Mouse (Mus musculus) neural tube, embryonic 11.5 days (tissue): ENCODE data around the gene Gm43517. TPM values are rescaled to one million over a fixed set of nuclear protein-coding genes. Genes with fewer than 3 reads are reported as not detected.

ENCODE experiments used
- ATAC-seq: fragments of 200-750 bp; cut with Nextera tagmentation; 2 replicates; pipeline ENCODE4 v1.8.0; 2017; ENCODE audit warnings: moderate number of reproducible peaks, mild to moderate bottlenecking, moderate TSS enrichment, moderate library complexity; ENCODE audit not compliant: insufficient read depth, low FRiP score, low TSS enrichment
- DNase-seq: peaks from one replicate; pipeline ENCODE4 v3.0.0-alpha.2; 2015; ENCODE audit warnings: low spot score
- H3K27ac ChIP-seq: fragments of 300-500 bp; sonication (generic); 2 replicates; pipeline ENCODE4 v1.5.1; 2014; ENCODE audit warnings: low read depth, mild to moderate bottlenecking, low read length
- H3K27me3 ChIP-seq: fragments of 300-500 bp; sonication (generic); 2 replicates; pipeline ENCODE4 v1.6.1; 2014; ENCODE audit warnings: mild to moderate bottlenecking, low read length, mixed read lengths; ENCODE audit not compliant: control insufficient read depth, insufficient read depth
- H3K36me3 ChIP-seq: fragments of 300-500 bp; sonication (generic); 2 replicates; pipeline ENCODE4 v1.6.1; 2014; ENCODE audit warnings: mild to moderate bottlenecking, low read length, moderate library complexity, mixed read lengths; ENCODE audit not compliant: control insufficient read depth, insufficient read depth
- H3K4me1 ChIP-seq: fragments of 300-500 bp; sonication (generic); 2 replicates; pipeline ENCODE4 v1.6.1; 2014; ENCODE audit warnings: low read length, mixed read lengths; ENCODE audit not compliant: control insufficient read depth, insufficient read depth
- H3K4me2 ChIP-seq: fragments of 300-500 bp; sonication (generic); 2 replicates; pipeline ENCODE4 v1.6.1; 2014; ENCODE audit warnings: low read depth, mild to moderate bottlenecking, moderate library complexity
- H3K4me3 ChIP-seq: fragments of 300-500 bp; sonication (generic); 2 replicates; pipeline ENCODE4 v1.5.1; 2014; ENCODE audit warnings: low read depth, low read length
- H3K9ac ChIP-seq: fragments of 300-500 bp; sonication (generic); 2 replicates; pipeline ENCODE4 v1.6.1; 2014; ENCODE audit warnings: mild to moderate bottlenecking, low read length
- H3K9me3 ChIP-seq: fragments of 300-500 bp; sonication (generic); 2 replicates; pipeline ENCODE4 v1.6.1; 2016; ENCODE audit warnings: low read length; ENCODE audit not compliant: control insufficient read depth
- WGBS: fragments of 180-500 bp; shearing (Covaris S2); extraction: QIAGEN DNeasy Blood & Tissue Kit; methylation state at CpG from one replicate; pipeline ENCODE4 v1.1.7; 2014; 5-methylcytosine and 5-hydroxymethylcytosine counted together
- polyA plus RNA-seq: library from polyadenylated mRNA; unstranded; fragments of >200 nt; fragmentation: Nextera tagmentation; extraction: Ambion mirVana; gene quantifications from 2 replicates; pipeline ENCODE4 v1.2.1, GENCODE M21; 2014

The Gm43517 gene
- polyA plus RNA-seq, result not detected in 2 replicates

DNA sequence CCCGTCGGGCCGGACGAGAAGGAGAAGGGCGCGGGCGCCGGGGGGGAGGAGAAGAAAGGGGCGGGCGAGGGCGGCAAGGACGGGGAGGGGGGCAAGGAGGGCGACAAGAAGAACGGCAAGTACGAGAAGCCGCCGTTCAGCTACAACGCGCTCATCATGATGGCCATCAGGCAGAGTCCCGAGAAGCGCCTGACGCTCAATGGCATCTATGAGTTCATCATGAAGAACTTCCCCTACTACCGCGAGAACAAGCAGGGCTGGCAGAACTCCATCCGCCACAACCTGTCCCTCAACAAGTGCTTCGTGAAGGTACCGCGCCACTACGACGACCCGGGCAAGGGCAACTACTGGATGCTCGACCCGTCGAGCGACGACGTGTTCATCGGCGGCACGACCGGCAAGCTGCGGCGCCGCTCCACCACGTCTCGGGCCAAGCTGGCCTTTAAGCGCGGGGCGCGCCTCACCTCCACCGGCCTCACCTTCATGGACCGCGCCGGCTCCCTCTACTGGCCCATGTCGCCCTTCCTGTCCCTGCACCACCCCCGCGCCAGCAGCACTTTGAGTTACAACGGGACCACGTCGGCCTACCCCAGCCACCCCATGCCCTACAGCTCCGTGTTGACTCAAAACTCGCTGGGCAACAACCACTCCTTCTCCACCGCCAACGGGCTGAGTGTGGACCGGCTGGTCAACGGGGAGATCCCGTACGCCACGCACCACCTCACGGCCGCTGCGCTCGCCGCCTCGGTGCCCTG lies at the start of gene Gm43517:
Gene Gm43517 (plus strand): TSS at position 299 of the 755 bp plus-strand sequence.
- H3K27ac ChIP-seq, result no peak within 1 kb of the TSS
- H3K4me3 ChIP-seq, result peak within 1 kb of the TSS; percentile 32
- DNase-seq (peak; percentile 55), ATAC-seq (0 out of 2 replicates have a peak, but pooled peaks have one; percentile 11)
- H3K9me3 ChIP-seq, result no peaks in the 10 kb centered on the region
- under 1% methylated on average over 66 of the region's 75 CpGs for WGBS
- no peak within 1 kb of the TSS for H3K9ac ChIP-seq
- peaks cover 81% of the 10 kb centered on the region for H3K27me3 ChIP-seq
- H3K4me2 ChIP-seq, result peak within 1 kb of the TSS; percentile 36
- no peaks in the 10 kb centered on the region for H3K36me3 ChIP-seq
- H3K4me1 ChIP-seq, result no peaks in the 10 kb centered on the region

DNA sequence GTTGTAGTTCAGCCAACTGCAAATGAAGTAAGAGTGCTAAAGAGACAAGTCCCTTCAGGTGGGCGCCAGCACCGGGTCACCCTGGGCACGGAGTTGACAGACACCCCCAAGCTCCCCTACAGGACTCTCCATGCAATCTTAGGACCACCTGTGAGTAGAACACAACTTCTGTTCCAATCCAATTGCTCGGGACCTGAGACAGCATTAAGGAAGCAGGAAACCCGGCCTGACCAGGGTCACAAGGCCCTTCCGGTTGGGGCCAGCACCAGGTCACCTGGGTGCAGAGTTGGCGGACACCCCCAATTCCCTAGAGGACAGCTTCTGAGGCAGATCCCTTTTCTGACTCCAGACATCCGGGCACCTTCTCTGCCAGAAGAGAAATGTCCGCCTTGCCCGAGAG lies 35.3 kb upstream of the Gm43517 start:
- Histone ChIP-seq H3K4me2 (no peak overlapping the region), H3K27me3 (no peaks in the 10 kb centered on the region), H3K4me1 (no peaks in the 10 kb centered on the region), H3K27ac (no peak overlapping the region), H3K9me3 (no peaks in the 10 kb centered on the region), H3K4me3 (no peak overlapping the region), H3K36me3 (no peaks in the 10 kb centered on the region), H3K9ac (no peak overlapping the region)
- WGBS, result 91% methylated on average over 10 of the region's 10 CpGs
- DNase-seq (no peak), ATAC-seq (no peak)

DNA sequence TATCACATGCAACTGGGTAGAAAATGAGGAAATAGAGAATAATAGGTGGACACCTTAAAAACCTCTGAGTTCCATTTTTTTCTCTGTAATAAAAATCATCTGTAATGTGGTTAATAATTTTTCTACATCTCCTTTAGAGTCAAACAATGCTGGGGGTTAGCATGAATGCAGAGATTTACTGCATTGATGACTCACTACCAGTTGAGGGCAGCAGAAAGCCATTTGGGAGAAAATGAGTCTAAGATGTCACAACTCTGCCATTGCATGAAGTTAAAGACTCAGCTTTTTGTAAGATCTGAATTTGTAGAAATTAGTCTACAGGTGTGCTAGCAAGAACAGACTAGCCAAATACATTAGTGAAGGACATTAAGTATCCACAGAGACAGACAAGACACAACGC lies 16.0 kb upstream of the Gm43517 start:
- DNase-seq, result no peak
- H3K4me2 ChIP-seq, result no peak overlapping the region
- no peak overlapping the region for H3K27ac ChIP-seq
- H3K27me3 ChIP-seq, result peaks cover 26% of the 10 kb centered on the region
- H3K4me1 ChIP-seq, result no peaks in the 10 kb centered on the region
- H3K4me3 ChIP-seq, result no peak overlapping the region
- no peak for ATAC-seq
- no peak overlapping the region for H3K9ac ChIP-seq
- H3K36me3 ChIP-seq, result no peaks in the 10 kb centered on the region
- no peaks in the 10 kb centered on the region for H3K9me3 ChIP-seq
- WGBS, result 53% methylated on average over 1 of the region's 1 CpGs

DNA sequence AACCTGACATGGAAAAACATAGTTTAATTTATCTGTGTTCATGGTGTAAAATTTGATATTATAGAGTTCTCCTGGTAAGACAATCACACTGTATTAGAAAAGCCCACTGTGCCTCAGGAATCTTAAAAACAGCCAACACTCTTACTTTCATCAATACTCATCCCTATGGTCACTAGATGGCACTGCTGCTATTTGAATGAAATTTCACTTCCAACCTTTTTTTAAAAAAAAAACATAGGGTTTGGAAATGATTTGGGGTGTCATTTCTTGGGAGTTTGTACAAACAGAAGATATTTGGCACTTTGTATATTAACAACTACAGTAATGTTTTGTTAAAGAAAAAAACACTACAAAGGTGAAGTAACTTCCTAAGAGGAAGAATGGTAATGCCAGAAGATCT lies 12.8 kb upstream of the Gm43517 start:
- H3K27ac ChIP-seq, result no peak overlapping the region
- no peak overlapping the region for H3K4me3 ChIP-seq
- H3K9ac ChIP-seq, result no peak overlapping the region
- peaks cover 51% of the 10 kb centered on the region for H3K27me3 ChIP-seq
- ATAC-seq, result no peak
- H3K4me2 ChIP-seq, result no peak overlapping the region
- H3K4me1 ChIP-seq, result no peaks in the 10 kb centered on the region
- H3K9me3 ChIP-seq, result no peaks in the 10 kb centered on the region
- H3K36me3 ChIP-seq, result no peaks in the 10 kb centered on the region
- no peak for DNase-seq

DNA sequence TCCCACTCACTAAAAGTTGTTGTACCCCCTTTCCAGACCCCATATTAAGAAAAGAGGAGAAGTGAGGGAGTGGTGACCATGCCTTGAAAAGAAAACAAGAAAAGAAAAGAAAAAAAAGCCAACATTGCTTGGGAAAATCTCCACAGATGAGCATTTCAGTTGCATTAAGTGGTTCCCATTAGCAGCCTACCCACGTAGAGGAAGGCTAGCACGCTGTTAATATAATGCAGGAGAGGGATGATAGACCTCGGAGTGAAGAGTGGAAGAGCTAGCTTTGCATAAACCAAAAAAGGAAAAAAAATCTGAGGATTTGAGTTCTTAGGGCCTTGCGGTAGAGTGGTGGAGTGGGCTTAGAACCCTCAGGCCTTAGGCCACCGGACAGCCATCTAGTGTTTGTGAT lies 11.8 kb upstream of the Gm43517 start:
- no peak overlapping the region for H3K4me3 ChIP-seq
- H3K4me2 ChIP-seq, result no peak overlapping the region
- under 1% methylated on average over 5 of the region's 5 CpGs for WGBS
- no peaks in the 10 kb centered on the region for H3K4me1 ChIP-seq
- H3K27me3 ChIP-seq, result peaks cover 61% of the 10 kb centered on the region
- DNase-seq (no peak), ATAC-seq (no peak)
- H3K36me3 ChIP-seq, result no peaks in the 10 kb centered on the region
- H3K9ac ChIP-seq, result no peak overlapping the region
- no peak overlapping the region for H3K27ac ChIP-seq
- no peaks in the 10 kb centered on the region for H3K9me3 ChIP-seq

DNA sequence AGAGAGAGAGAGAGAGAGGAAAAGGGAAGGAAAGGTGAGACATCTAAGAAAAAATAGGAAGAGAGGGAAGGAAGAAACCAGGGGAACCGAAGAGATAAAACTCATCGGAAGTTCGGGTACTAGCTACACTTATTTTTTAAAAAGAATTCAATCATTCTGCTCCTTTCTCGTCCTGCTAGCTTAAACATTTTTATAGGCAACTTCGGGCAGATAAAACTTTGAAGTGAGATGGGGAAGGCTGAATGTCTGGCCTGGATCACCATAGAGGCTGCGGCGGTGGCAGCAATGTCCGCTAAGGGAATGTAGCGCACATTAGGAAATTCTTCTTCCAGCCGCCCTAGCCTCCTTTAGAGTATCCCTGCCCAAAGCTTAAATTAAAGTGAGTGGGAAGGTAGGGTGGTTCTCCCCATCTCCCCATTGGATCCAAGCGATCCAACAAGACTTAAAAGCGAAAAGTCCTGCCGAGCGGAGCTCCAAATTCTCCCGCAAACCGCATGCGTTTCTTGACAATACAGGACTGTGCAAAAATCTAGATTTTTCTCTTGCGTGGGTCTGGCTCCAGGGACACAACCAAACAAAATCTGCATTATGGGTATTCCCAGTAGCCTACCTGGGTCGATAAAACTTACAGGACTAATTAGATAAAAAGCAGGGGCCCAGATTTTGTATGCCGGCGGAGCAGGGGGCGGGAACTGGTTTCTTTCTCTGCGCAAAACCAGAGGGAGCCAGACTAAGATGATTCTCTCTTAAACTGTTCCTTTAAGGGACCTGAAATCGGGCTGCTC lies 11.0 kb upstream of the Gm43517 start:
- H3K4me2 ChIP-seq, result peak overlapping the region; percentile 6; the same call in 1 of the 2 replicates
- H3K9me3 ChIP-seq, result no peaks in the 10 kb centered on the region
- no peak overlapping the region for H3K27ac ChIP-seq
- no peak for ATAC-seq
- no peak overlapping the region for H3K4me3 ChIP-seq
- DNase-seq, result no peak
- H3K9ac ChIP-seq, result no peak overlapping the region
- H3K4me1 ChIP-seq, result no peaks in the 10 kb centered on the region
- whole genome bisulfite sequencing, result under 1% methylated on average over 24 of the region's 24 CpGs
- peaks cover 70% of the 10 kb centered on the region for H3K27me3 ChIP-seq
- H3K36me3 ChIP-seq, result no peaks in the 10 kb centered on the region

DNA sequence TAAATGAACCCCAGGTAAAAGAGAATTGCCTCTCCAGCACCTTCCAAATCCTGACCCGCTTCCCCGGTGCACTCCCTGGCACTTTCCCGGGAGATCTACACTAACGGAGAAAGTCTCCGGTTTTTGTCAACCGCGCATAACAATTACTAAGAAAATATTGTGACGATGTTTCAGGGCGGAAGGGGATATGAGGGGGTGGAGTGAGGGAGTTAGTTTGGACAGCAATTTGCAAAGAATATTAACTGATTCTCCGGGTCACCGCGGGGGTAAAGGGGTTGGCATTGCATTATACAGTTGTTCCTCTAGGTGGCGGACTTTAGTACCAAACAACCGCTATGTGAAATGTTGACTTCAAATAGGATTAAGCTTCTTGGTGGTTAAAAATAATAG lies 10.4 kb upstream of the Gm43517 start:
- H3K9ac ChIP-seq, result no peak overlapping the region
- H3K27ac ChIP-seq, result no peak overlapping the region
- ATAC-seq, result peak; percentile 48; the same call in 1 of the 2 replicates
- under 1% methylated on average over 14 of the region's 14 CpGs for WGBS
- peak overlapping the region; percentile 6; the same call in 1 of the 2 replicates for H3K4me2 ChIP-seq
- peak; percentile 50 for DNase-seq
- peaks cover 76% of the 10 kb centered on the region for H3K27me3 ChIP-seq
- H3K9me3 ChIP-seq, result no peaks in the 10 kb centered on the region
- no peak overlapping the region for H3K4me3 ChIP-seq
- H3K36me3 ChIP-seq, result no peaks in the 10 kb centered on the region
- no peaks in the 10 kb centered on the region for H3K4me1 ChIP-seq

DNA sequence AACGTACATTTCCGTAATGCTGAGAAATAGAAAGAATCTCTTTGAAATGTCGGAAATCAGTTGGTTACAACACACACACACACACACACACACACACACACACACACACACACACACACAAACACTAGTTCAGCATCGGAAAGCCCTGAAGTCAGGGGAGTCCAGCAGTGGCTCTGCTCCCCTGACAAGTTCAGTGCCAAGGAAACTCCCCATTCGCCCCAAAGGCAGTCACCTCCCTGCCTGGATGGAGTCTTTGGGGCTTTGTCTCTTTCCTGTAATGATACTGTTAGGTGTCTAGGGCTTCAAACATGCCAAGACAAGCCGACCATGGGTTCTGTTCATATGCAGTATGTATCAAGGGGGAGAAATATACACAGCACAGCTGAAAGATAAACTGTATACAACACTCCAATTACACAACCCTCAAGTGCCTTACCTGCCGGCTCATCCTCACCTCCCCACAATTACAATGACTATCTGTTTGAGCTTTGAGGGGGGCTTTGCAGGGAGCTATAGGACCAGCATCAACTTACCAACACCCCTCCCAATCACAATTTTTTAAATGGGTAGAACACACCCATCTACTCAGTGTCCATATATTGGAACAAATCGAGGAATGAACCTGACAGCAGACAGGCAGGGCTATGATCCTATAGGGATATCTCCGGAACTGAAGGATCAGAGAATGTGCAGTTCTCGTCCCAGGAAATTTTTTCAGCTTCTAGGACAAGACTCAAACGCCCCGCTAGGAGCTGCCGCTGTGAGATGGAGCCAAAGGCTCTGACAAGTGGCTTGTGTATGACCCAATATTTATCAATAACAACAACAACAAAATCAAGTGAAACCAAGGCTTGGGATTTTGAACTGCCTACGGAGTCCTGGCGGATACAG lies 9.3 kb upstream of the Gm43517 start:
- Histone ChIP-seq H3K4me2 (no peak overlapping the region), H3K36me3 (no peaks in the 10 kb centered on the region), H3K4me3 (no peak overlapping the region), H3K9me3 (no peaks in the 10 kb centered on the region), H3K27me3 (peaks cover 86% of the 10 kb centered on the region), H3K4me1 (no peaks in the 10 kb centered on the region), H3K9ac (no peak overlapping the region), H3K27ac (no peak overlapping the region)
- 2% methylated on average over 15 of the region's 15 CpGs for WGBS
- ATAC-seq, result no peak
- peak; percentile 20 for DNase-seq
